Mouse (Mus musculus): ENCODE measurements around the gene Pak6.
"Not testable (repeated sequence)": the region's sequence is repeated elsewhere in the genome, so short reads cannot be mapped to it uniquely, and the experiment has no call there.

- TF ChIP-seq CTCF (IDR thresholded peaks at IDR 0.05; ENCODE audit: control insufficient read depth, insufficient read depth, low read length); POLR2A (IDR thresholded peaks at IDR 0.05; ENCODE audit: borderline replicate concordance, control insufficient read depth, low read depth, low read length): not testable (repeated sequence)
Observed at GRCm38 (mm10) chr2:118650697-118651096, 12.4 kb upstream of the Pak6 start.
